Mouse (Mus musculus): ENCODE results near the gene Slc12a1. TPM values are rescaled to one million over a fixed set of nuclear protein-coding genes. Genes with fewer than 3 reads are reported as not detected.

Slc12a1 gene
- total and polyA plus RNA-seq, 2 experiments from 2014 or later: 0.06 to 0.44 TPM

- no peaks in the 10 kb centered on the region for H3K4me1 ChIP-seq (ENCODE audit: insufficient read depth, low read length)
- no peaks in the 10 kb centered on the region for H3K9me3 ChIP-seq (ENCODE audit: low read length)
- ATAC-seq (ENCODE audit: low FRiP score) (no peak), DNase-seq (ENCODE audit: low spot score) (no peak)
- TF ChIP-seq CTCF (IDR thresholded peaks at IDR 0.05): no peak
- H3K4me3 ChIP-seq (ENCODE audit: low read depth, low read length): no peak overlapping the region
- no peak overlapping the region for H3K4me2 ChIP-seq (ENCODE audit: low read depth, low read length, poor library complexity, severe bottlenecking)
- H3K27me3 ChIP-seq (ENCODE audit: insufficient read depth, low read length): no peaks in the 10 kb centered on the region
- H3K36me3 ChIP-seq (ENCODE audit: insufficient read depth, low read length): 0 out of 2 replicates have a peak, but pooled peaks cover 14% of the 10 kb centered on the region
- 93% methylated on average over 3 of the region's 3 CpGs for WGBS
- no peak overlapping the region for H3K9ac ChIP-seq (replicated peaks; ENCODE audit: low read length, poor library complexity, severe bottlenecking)
- H3K27ac ChIP-seq (ENCODE audit: low read depth, low read length): no peak overlapping the region
These were observed 102.3 kb downstream of the Slc12a1 start for GRCm38 (mm10) chr2:125254630-125255029.

- Histone ChIP-seq H3K4me1 (ENCODE audit: insufficient read depth, low read length) (no peaks in the 10 kb centered on the region), H3K27ac (ENCODE audit: low read depth, low read length) (no peak overlapping the region), H3K27me3 (ENCODE audit: insufficient read depth, low read length) (no peaks in the 10 kb centered on the region), H3K9me3 (ENCODE audit: low read length) (no peaks in the 10 kb centered on the region), H3K4me3 (ENCODE audit: low read depth, low read length) (no peak overlapping the region), H3K9ac (replicated peaks; ENCODE audit: low read length, poor library complexity, severe bottlenecking) (no peak overlapping the region), H3K36me3 (ENCODE audit: insufficient read depth, low read length) (0 out of 2 replicates have a peak, but pooled peaks cover 14% of the 10 kb centered on the region), H3K4me2 (ENCODE audit: low read depth, low read length, poor library complexity, severe bottlenecking) (no peak overlapping the region)
- no peak for DNase-seq (ENCODE audit: low spot score)
- no peak for TF ChIP-seq CTCF (IDR thresholded peaks at IDR 0.05)
- 92% methylated on average over 3 of the region's 3 CpGs for WGBS
- no peak for ATAC-seq (ENCODE audit: low FRiP score)
These were observed 103.6 kb downstream of the Slc12a1 start for GRCm38 (mm10) chr2:125255886-125256285.

- DNase-seq (ENCODE audit: low spot score) (peak; percentile 67), ATAC-seq (ENCODE audit: low FRiP score) (no peak)
- peak; percentile 75 for TF ChIP-seq CTCF (IDR thresholded peaks at IDR 0.05)
These were observed 107.2 kb downstream of the Slc12a1 start for GRCm38 (mm10) chr2:125259230-125260120.

GRCm38 (mm10) chr2:125260326-125260725, 108.0 kb downstream of the Slc12a1 start:
- no peaks in the 10 kb centered on the region for H3K27me3 ChIP-seq (ENCODE audit: insufficient read depth, low read length)
- H3K9me3 ChIP-seq (ENCODE audit: low read length): no peaks in the 10 kb centered on the region
- H3K36me3 ChIP-seq (ENCODE audit: insufficient read depth, low read length): 0 out of 2 replicates have a peak, but pooled peaks cover 11% of the 10 kb centered on the region
- H3K4me3 ChIP-seq (ENCODE audit: low read depth, low read length): no peak overlapping the region
- 92% methylated on average over 2 of the region's 2 CpGs for WGBS
- TF ChIP-seq CTCF (IDR thresholded peaks at IDR 0.05): no peak
- ATAC-seq (ENCODE audit: low FRiP score): no peak
- H3K4me1 ChIP-seq (ENCODE audit: insufficient read depth, low read length): no peaks in the 10 kb centered on the region
- no peak overlapping the region for H3K27ac ChIP-seq (ENCODE audit: low read depth, low read length)
- H3K9ac ChIP-seq (replicated peaks; ENCODE audit: low read length, poor library complexity, severe bottlenecking): no peak overlapping the region
- DNase-seq (ENCODE audit: low spot score): no peak
- H3K4me2 ChIP-seq (ENCODE audit: low read depth, low read length, poor library complexity, severe bottlenecking): no peak overlapping the region

More at GRCm38 (mm10) chr2:125259230-125260120, 107.2 kb downstream of the Slc12a1 start:
- Histone ChIP-seq H3K9ac (replicated peaks; ENCODE audit: low read length, poor library complexity, severe bottlenecking) (no peak overlapping the region), H3K27me3 (ENCODE audit: insufficient read depth, low read length) (no peaks in the 10 kb centered on the region), H3K4me1 (ENCODE audit: insufficient read depth, low read length) (no peaks in the 10 kb centered on the region), H3K36me3 (ENCODE audit: insufficient read depth, low read length) (0 out of 2 replicates have a peak, but pooled peaks cover 11% of the 10 kb centered on the region), H3K4me3 (ENCODE audit: low read depth, low read length) (no peak overlapping the region), H3K9me3 (ENCODE audit: low read length) (no peaks in the 10 kb centered on the region), H3K4me2 (ENCODE audit: low read depth, low read length, poor library complexity, severe bottlenecking) (no peak overlapping the region), H3K27ac (ENCODE audit: low read depth, low read length) (no peak overlapping the region)
- WGBS: 86% methylated on average over 14 of the region's 14 CpGs

- ATAC-seq (ENCODE audit: low FRiP score): peak; percentile 51; the same call in 1 of the 2 replicates
- H3K36me3 ChIP-seq (ENCODE audit: insufficient read depth, low read length): 0 out of 2 replicates have a peak, but pooled peaks cover 3% of the 10 kb centered on the region
- no peak overlapping the region for H3K4me2 ChIP-seq (ENCODE audit: low read depth, low read length, poor library complexity, severe bottlenecking)
- peak; percentile 84 for DNase-seq (ENCODE audit: low spot score)
- 20% methylated on average over 5 of the region's 5 CpGs for WGBS
- no peak overlapping the region for H3K4me3 ChIP-seq (ENCODE audit: low read depth, low read length)
- TF ChIP-seq CTCF (IDR thresholded peaks at IDR 0.05): peak; percentile 74
- H3K9ac ChIP-seq (replicated peaks; ENCODE audit: low read length, poor library complexity, severe bottlenecking): no peak overlapping the region
- no peaks in the 10 kb centered on the region for H3K4me1 ChIP-seq (ENCODE audit: insufficient read depth, low read length)
- no peaks in the 10 kb centered on the region for H3K9me3 ChIP-seq (ENCODE audit: low read length)
- H3K27ac ChIP-seq (ENCODE audit: low read depth, low read length): no peak overlapping the region
- H3K27me3 ChIP-seq (ENCODE audit: insufficient read depth, low read length): no peaks in the 10 kb centered on the region
These were observed 110.8 kb downstream of the Slc12a1 start for GRCm38 (mm10) chr2:125263056-125263455.

GRCm38 (mm10) chr2:125263753-125264152, 111.4 kb downstream of the Slc12a1 start:
- TF ChIP-seq CTCF (IDR thresholded peaks at IDR 0.05): no peak
- DNase-seq (ENCODE audit: low spot score) (peak; percentile 21), ATAC-seq (ENCODE audit: low FRiP score) (no peak)
- Histone ChIP-seq H3K27ac (ENCODE audit: low read depth, low read length) (no peak overlapping the region), H3K36me3 (ENCODE audit: insufficient read depth, low read length) (no peaks in the 10 kb centered on the region), H3K27me3 (ENCODE audit: insufficient read depth, low read length) (no peaks in the 10 kb centered on the region), H3K4me3 (ENCODE audit: low read depth, low read length) (no peak overlapping the region), H3K4me1 (ENCODE audit: insufficient read depth, low read length) (no peaks in the 10 kb centered on the region), H3K9ac (replicated peaks; ENCODE audit: low read length, poor library complexity, severe bottlenecking) (no peak overlapping the region), H3K4me2 (ENCODE audit: low read depth, low read length, poor library complexity, severe bottlenecking) (no peak overlapping the region), H3K9me3 (ENCODE audit: low read length) (no peaks in the 10 kb centered on the region)
- WGBS: 28% methylated on average over 9 of the region's 9 CpGs
